Mouse (Mus musculus): Measurements from ENCODE around the gene Sqstm1. TPM values are rescaled to one million over a fixed set of nuclear protein-coding genes. Genes with fewer than 3 reads are reported as not detected.
A peak's percentile ranks its signal among the peaks of the same experiment; 100 is the strongest.

Gene Sqstm1
- total and polyA plus RNA-seq, 2 experiments = 252 to 254 TPM

GRCm38 (mm10) chr11:50198916-50199315 lies 11.7 kb downstream of the Sqstm1 start:
- peaks cover 36% of the 10 kb centered on the region for H3K36me3 ChIP-seq (ENCODE audit: control insufficient read depth, insufficient read depth, low read length)
- WGBS = 73% methylated on average over 2 of the region's 2 CpGs
- peaks cover 54% of the 10 kb centered on the region for H3K4me1 ChIP-seq (ENCODE audit: control insufficient read depth, insufficient read depth, low read length)
- no peak overlapping the region; the same call in 1 of the 2 replicates for H3K27ac ChIP-seq (replicated peaks; ENCODE audit: insufficient read depth, low read depth, low read length)
- H3K4me3 ChIP-seq (ENCODE audit: insufficient read depth, low read depth, low read length) = no peak overlapping the region
- H3K27me3 ChIP-seq (ENCODE audit: control insufficient read depth, insufficient read depth, low read length) = no peaks in the 10 kb centered on the region
- DNase-seq (ENCODE audit: extremely low read depth, low read depth, low spot score) = peak; percentile 46
- no peaks in the 10 kb centered on the region for H3K79me2 ChIP-seq (ENCODE audit: control insufficient read depth, insufficient read depth, low read length)
- TF ChIP-seq POLR2A (IDR thresholded peaks at IDR 0.05; ENCODE audit: extremely low read depth, insufficient read depth, low read length) (no peak), CTCF (IDR thresholded peaks at IDR 0.05; ENCODE audit: low read depth, low read length) (no peak)
- H3K9ac ChIP-seq (ENCODE audit: low read depth, low read length) = no peak overlapping the region

DNA sequence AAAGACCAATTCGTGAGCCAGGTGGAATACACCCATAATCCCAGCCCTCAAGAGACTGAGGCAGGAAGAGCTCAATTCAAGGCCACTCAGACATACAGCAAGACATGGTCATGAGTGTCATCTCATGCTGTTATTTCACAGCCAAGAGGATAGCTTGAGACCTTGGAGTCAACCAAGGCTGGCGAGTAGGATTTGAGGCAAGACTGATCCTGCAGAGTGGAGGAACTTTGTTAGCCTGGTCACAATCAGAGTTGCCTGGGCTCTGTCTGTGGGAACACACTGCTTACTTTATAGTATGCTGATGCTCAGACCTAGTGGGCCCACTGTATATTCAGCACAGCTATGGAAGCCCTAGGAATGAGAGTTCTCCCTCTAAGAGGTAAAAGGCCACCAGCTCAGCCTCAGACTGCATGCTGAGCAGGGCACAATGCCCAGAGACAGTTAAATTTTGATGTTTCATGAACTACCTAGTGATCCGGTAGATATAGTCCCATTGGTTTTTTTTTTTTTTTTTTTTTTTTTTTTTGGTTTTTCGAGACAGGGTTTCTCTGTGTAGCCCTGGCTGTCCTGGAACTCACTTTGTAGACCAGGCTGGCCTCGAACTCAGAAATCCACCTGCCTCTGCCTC lies 12.3 kb downstream of the Sqstm1 start:
- WGBS = 55% methylated on average over 4 of the region's 5 CpGs
- peak; percentile 74 for DNase-seq (ENCODE audit: extremely low read depth, low read depth, low spot score)
- Histone ChIP-seq H3K36me3 (ENCODE audit: control insufficient read depth, insufficient read depth, low read length) (peaks cover 34% of the 10 kb centered on the region), H3K79me2 (ENCODE audit: control insufficient read depth, insufficient read depth, low read length) (no peaks in the 10 kb centered on the region), H3K9ac (ENCODE audit: low read depth, low read length) (0 out of 2 replicates have a peak overlapping the region, but pooled peaks have one; percentile 10), H3K27me3 (ENCODE audit: control insufficient read depth, insufficient read depth, low read length) (no peaks in the 10 kb centered on the region), H3K4me3 (ENCODE audit: insufficient read depth, low read depth, low read length) (no peak overlapping the region), H3K4me1 (ENCODE audit: control insufficient read depth, insufficient read depth, low read length) (peaks cover 54% of the 10 kb centered on the region), H3K27ac (replicated peaks; ENCODE audit: insufficient read depth, low read depth, low read length) (peak overlapping the region; percentile 51)
- TF ChIP-seq CTCF (IDR thresholded peaks at IDR 0.05; ENCODE audit: low read depth, low read length) (no peak), POLR2A (IDR thresholded peaks at IDR 0.05; ENCODE audit: extremely low read depth, insufficient read depth, low read length) (no peak)

- Histone ChIP-seq H3K27ac (replicated peaks; ENCODE audit: insufficient read depth, low read depth, low read length) (peak overlapping the region; percentile 71), H3K4me3 (ENCODE audit: insufficient read depth, low read depth, low read length) (no peak overlapping the region), H3K4me1 (ENCODE audit: control insufficient read depth, insufficient read depth, low read length) (peaks cover 52% of the 10 kb centered on the region), H3K27me3 (ENCODE audit: control insufficient read depth, insufficient read depth, low read length) (no peaks in the 10 kb centered on the region), H3K79me2 (ENCODE audit: control insufficient read depth, insufficient read depth, low read length) (no peaks in the 10 kb centered on the region), H3K9ac (ENCODE audit: low read depth, low read length) (no peak overlapping the region), H3K36me3 (ENCODE audit: control insufficient read depth, insufficient read depth, low read length) (peaks cover 29% of the 10 kb centered on the region)
- WGBS = 11% methylated on average over 4 of the region's 4 CpGs
- DNase-seq (ENCODE audit: extremely low read depth, low read depth, low spot score) = peak; percentile 95
- no peak; the same call in 1 of the 2 replicates for TF ChIP-seq CTCF (IDR thresholded peaks at IDR 0.05; ENCODE audit: low read depth, low read length)
- TF ChIP-seq POLR2A (IDR thresholded peaks at IDR 0.05; ENCODE audit: extremely low read depth, insufficient read depth, low read length) = no peak
Measured at GRCm38 (mm10) chr11:50197500-50197899, 13.1 kb downstream of the Sqstm1 start.

- DNase-seq (ENCODE audit: extremely low read depth, low read depth, low spot score) = peak; percentile 81
- H3K4me1 ChIP-seq (ENCODE audit: control insufficient read depth, insufficient read depth, low read length) = peaks cover 30% of the 10 kb centered on the region
- H3K27me3 ChIP-seq (ENCODE audit: control insufficient read depth, insufficient read depth, low read length) = no peaks in the 10 kb centered on the region
- H3K9ac ChIP-seq (ENCODE audit: low read depth, low read length) = no peak overlapping the region
- H3K27ac ChIP-seq (replicated peaks; ENCODE audit: insufficient read depth, low read depth, low read length) = no peak overlapping the region; the same call in 1 of the 2 replicates
- peaks cover 6% of the 10 kb centered on the region for H3K36me3 ChIP-seq (ENCODE audit: control insufficient read depth, insufficient read depth, low read length)
- TF ChIP-seq CTCF (IDR thresholded peaks at IDR 0.05; ENCODE audit: low read depth, low read length) (no peak), POLR2A (IDR thresholded peaks at IDR 0.05; ENCODE audit: extremely low read depth, insufficient read depth, low read length) (no peak)
- H3K4me3 ChIP-seq (ENCODE audit: insufficient read depth, low read depth, low read length) = no peak overlapping the region
- no peaks in the 10 kb centered on the region for H3K79me2 ChIP-seq (ENCODE audit: control insufficient read depth, insufficient read depth, low read length)
- 17% methylated on average over 4 of the region's 4 CpGs for WGBS
Measured at GRCm38 (mm10) chr11:50194793-50195192, 15.8 kb downstream of the Sqstm1 start.

- 0 out of 2 replicates have a peak, but pooled peaks have one; percentile 15 for TF ChIP-seq CTCF (IDR thresholded peaks at IDR 0.05; ENCODE audit: low read depth, low read length)
- no peak for TF ChIP-seq POLR2A (IDR thresholded peaks at IDR 0.05; ENCODE audit: extremely low read depth, insufficient read depth, low read length)
- Histone ChIP-seq H3K9ac (ENCODE audit: low read depth, low read length) (no peak overlapping the region), H3K79me2 (ENCODE audit: control insufficient read depth, insufficient read depth, low read length) (no peaks in the 10 kb centered on the region), H3K27me3 (ENCODE audit: control insufficient read depth, insufficient read depth, low read length) (no peaks in the 10 kb centered on the region), H3K36me3 (ENCODE audit: control insufficient read depth, insufficient read depth, low read length) (no peaks in the 10 kb centered on the region; the same call in 1 of the 2 replicates), H3K27ac (replicated peaks; ENCODE audit: insufficient read depth, low read depth, low read length) (no peak overlapping the region), H3K4me3 (ENCODE audit: insufficient read depth, low read depth, low read length) (no peak overlapping the region), H3K4me1 (ENCODE audit: control insufficient read depth, insufficient read depth, low read length) (peaks cover 29% of the 10 kb centered on the region)
- WGBS = 84% methylated on average over 7 of the region's 7 CpGs
- DNase-seq (ENCODE audit: extremely low read depth, low read depth, low spot score) = no peak
Measured at GRCm38 (mm10) chr11:50194070-50194469, 16.6 kb downstream of the Sqstm1 start.

DNA sequence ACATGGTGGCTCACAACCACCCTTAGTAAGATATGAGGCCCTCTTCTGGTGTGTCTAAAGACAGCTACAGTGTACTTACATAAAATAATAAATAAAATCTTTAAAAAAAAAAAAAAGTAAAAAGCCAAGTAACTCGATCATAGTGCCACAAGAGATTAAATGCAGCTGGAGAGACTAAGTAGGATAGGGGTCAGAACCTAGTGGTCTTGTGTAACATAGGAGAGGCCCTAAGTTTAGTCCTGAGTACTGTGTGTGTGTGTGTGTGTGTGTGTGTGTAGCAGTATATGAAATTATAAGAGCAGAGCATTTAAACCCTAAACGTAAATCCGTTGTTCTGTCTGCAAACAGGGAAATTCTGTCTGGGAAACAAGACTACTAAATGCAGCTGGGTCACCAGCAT lies 18.3 kb downstream of the Sqstm1 start:
- Histone ChIP-seq H3K79me2 (ENCODE audit: control insufficient read depth, insufficient read depth, low read length) (no peaks in the 10 kb centered on the region), H3K4me3 (ENCODE audit: insufficient read depth, low read depth, low read length) (no peak overlapping the region), H3K27me3 (ENCODE audit: control insufficient read depth, insufficient read depth, low read length) (no peaks in the 10 kb centered on the region), H3K36me3 (ENCODE audit: control insufficient read depth, insufficient read depth, low read length) (no peaks in the 10 kb centered on the region), H3K9ac (ENCODE audit: low read depth, low read length) (no peak overlapping the region), H3K4me1 (ENCODE audit: control insufficient read depth, insufficient read depth, low read length) (peaks cover 22% of the 10 kb centered on the region), H3K27ac (replicated peaks; ENCODE audit: insufficient read depth, low read depth, low read length) (no peak overlapping the region)
- no peak for DNase-seq (ENCODE audit: extremely low read depth, low read depth, low spot score)
- WGBS = 80% methylated on average over 3 of the region's 3 CpGs
- TF ChIP-seq POLR2A (IDR thresholded peaks at IDR 0.05; ENCODE audit: extremely low read depth, insufficient read depth, low read length) (no peak), CTCF (IDR thresholded peaks at IDR 0.05; ENCODE audit: low read depth, low read length) (no peak)

Measured in liver, adult 2 months (tissue).